Mouse (Mus musculus): ENCODE measurements around the gene Abcd3. TPM values are rescaled to one million over a fixed set of nuclear protein-coding genes. Genes with fewer than 3 reads are reported as not detected.

Gene Abcd3
- 10 to 100 TPM; 10.8 to 11.9 TPM for total RNA-seq (2023)

DNA sequence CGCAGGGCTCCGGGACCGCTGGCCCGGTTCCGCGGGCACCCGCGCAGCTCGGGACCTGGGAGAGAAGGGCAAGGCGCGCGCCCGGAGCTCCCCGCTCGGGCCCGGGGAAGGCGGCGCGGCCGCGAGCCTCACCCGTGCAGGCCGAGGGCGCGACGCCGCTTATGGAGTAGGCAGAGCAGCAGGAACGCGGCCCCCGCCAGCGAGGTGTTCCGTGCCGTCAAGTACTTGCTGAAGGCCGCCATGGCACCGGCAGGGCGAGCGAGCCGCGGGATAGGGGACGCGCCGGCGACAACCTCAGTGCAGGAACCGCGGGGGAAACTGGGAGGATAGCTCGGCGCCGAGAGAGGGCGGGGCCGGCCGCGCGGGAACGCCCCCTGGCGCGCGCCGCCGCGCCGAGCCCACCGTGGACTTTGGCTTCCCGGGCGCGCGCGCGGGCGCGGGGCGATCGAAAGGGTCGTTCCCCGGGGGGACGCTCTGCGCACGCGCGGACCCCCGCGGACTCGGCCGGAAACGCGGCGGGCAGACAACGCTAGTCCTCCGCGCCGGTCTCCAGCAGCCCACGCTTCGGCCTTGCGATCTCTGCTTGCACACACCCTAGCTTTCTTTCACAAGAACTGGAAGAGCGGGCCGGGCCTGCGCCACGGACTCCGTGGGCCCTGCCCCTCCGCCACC, at the start of gene Abcd3:
Gene Abcd3, minus strand, starts transcription at position 426 of the 672 bp plus-strand sequence.

DNA sequence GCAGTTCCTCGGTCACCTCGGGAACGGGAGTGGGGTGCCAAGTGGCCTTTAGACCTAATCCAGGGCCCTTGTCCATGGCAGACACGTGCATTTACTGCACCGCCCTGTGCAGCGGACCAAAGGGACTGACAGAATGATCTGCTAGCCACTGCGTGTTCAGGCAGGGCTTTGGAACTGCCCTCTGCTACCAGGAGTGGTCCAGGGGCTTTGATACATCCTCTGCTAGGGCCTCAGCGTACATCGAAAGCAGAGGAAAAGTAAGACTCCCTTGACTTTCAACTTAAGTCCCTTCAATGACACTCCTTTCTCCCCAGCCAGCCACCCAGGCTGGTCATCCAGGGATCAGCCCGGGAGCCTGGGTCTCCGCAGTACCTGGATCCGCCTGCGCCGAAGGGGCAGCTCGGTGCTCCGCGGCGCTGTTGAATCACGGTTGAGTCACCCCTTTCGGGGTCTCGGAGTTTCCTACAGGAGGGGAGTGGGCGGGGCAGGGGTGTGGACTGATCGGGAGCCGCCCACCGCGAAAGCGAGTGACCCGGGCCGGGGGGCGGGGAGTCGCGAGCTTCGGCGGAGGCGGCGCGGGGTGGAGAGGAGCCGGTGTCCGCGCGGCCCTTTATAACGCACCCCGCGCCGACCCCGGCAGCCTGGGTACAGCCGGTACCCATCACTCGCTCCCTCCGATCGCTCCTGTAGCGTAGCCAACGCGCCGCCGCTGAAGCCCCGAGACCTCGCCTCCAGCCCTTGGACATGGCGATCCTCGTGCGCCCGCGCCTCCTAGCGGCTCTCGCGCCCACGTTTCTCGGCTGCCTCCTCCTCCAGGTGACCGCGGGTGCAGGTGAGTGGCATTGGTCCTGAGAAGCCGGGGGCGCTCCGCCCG, 91.9 kb downstream of the Abcd3 start, which contains the start of gene F3:
Gene F3, plus strand, starts transcription at position 567 of the 874 bp plus-strand sequence.

Other genes starting within 250 kb of the Abcd3 start
- gene 4930432M17Rik, start 144.5 kb downstream of the Abcd3 start, total RNA-seq (2023), result not detected
- gene F3, start 91.8 kb downstream of the Abcd3 start, total RNA-seq (2023), result 1 to 10 TPM; 3.3 to 5.4 TPM
- gene Arhgap29, start 137.2 kb upstream of the Abcd3 start, total RNA-seq (2023), result 1 to 10 TPM; 1.2 to 1.3 TPM
- gene Abca4, start 229.1 kb upstream of the Abcd3 start, total RNA-seq (2023), result under 1 TPM; 0.09 to 0.82 TPM

Data from neutrophil, adult 59 days (primary cell).